Mouse (Mus musculus): Measurements from ENCODE around the gene E130308A19Rik. TPM values are rescaled to one million over a fixed set of nuclear protein-coding genes. Genes with fewer than 3 reads are reported as not detected.

The E130308A19Rik gene
- polyA plus RNA-seq, 1 experiment from 2014 or later, result 24.1 TPM

DNA sequence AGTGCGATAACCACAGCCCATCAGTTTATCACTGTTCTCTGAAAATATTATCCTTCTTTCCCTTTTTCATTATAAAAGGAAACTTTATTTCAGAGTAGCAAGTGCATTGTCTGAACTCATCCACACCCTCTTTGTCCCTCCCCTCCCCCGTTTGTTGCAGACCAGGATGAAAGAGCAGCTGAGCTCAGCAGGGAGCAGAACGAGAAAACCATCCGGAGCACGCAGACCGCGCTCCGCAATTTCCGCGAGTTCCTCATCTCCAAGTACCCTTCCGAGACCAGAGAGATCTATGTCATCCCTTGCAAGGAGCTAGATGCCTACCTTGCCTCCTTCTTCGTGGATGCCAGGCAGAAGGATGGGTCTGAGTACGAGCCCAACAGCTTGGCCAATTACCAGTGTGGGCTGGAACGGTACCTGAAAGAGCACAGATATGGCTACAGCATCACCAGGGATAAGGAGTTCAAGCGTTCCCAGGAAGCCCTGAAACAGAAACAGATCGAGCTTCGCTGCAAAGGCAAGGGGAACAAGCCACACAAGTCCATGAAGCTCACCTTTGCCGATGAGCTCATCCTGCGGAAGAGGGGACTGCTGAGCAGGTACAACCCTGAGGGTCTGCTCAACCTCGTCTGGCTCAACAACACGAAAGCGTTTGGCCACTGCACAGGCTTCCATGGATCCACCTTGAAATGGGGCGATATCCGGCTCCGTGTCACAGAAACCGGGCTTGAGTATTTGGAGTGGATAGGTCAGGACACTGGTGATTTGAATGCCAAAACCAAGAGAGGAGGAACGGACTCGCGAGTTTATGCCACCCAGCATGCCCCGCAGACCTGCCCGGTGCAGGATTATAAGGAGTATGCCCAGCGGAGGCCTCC is 93.7 kb downstream of the E130308A19Rik start:
- Histone ChIP-seq H3K27me3 (replicated peaks; ENCODE audit: control insufficient read depth, insufficient read depth, low read length) (no peaks in the 10 kb centered on the region), H3K4me2 (ENCODE audit: low read length) (no peak overlapping the region), H3K27ac (ENCODE audit: low read depth) (no peak overlapping the region), H3K9me3 (ENCODE audit: control insufficient read depth, low read length) (no peaks in the 10 kb centered on the region), H3K36me3 (ENCODE audit: control insufficient read depth, insufficient read depth, low read length) (peaks cover 9% of the 10 kb centered on the region; the same call in 1 of the 2 replicates), H3K4me3 (ENCODE audit: low read depth, low read length) (no peak overlapping the region), H3K4me1 (replicated peaks; ENCODE audit: control insufficient read depth, insufficient read depth, low read length) (no peaks in the 10 kb centered on the region), H3K9ac (ENCODE audit: low read length) (no peak overlapping the region)
- no peak for DNase-seq (ENCODE audit: low spot score)
- 90% methylated on average over 32 of the region's 32 CpGs for WGBS
- no peak for ATAC-seq (replicated peaks; ENCODE audit: low FRiP score, low TSS enrichment, low read depth)

- Histone ChIP-seq H3K27ac (ENCODE audit: low read depth) (no peak overlapping the region), H3K9me3 (ENCODE audit: control insufficient read depth, low read length) (no peaks in the 10 kb centered on the region), H3K4me2 (ENCODE audit: low read length) (no peak overlapping the region), H3K36me3 (ENCODE audit: control insufficient read depth, insufficient read depth, low read length) (peaks cover 9% of the 10 kb centered on the region; the same call in 1 of the 2 replicates), H3K9ac (ENCODE audit: low read length) (no peak overlapping the region), H3K4me3 (ENCODE audit: low read depth, low read length) (no peak overlapping the region), H3K27me3 (replicated peaks; ENCODE audit: control insufficient read depth, insufficient read depth, low read length) (no peaks in the 10 kb centered on the region), H3K4me1 (replicated peaks; ENCODE audit: control insufficient read depth, insufficient read depth, low read length) (no peaks in the 10 kb centered on the region)
- no peak for ATAC-seq (replicated peaks; ENCODE audit: low FRiP score, low TSS enrichment, low read depth)
- 95% methylated on average over 3 of the region's 3 CpGs for WGBS
- no peak for DNase-seq (ENCODE audit: low spot score)
These were observed 95.8 kb downstream of the E130308A19Rik start for GRCm38 (mm10) chr4:59721811-59722210.

- no peak for ATAC-seq (replicated peaks; ENCODE audit: low FRiP score, low TSS enrichment, low read depth)
These were observed 99.6 kb downstream of the E130308A19Rik start for GRCm38 (mm10) chr4:59725579-59725978.

DNA sequence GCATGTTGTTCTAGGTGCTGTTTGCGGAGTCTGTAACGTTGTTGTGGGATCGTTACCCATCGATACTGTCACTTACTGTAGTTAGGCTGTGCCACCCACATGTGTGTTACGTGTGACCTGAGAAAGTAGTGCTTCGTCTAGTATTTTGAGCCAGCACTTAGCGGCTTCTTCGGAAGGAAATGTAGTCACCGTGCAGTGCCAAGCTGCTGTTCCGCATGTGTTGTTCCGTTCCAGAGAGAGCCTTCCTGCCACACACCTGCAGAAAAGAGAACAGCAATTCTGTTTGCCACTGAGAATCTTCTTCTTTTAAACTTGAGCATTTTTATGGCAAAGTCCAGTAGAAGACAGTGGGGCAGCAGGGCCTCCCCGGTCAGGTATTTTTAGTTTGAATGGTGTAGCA is 100.5 kb downstream of the E130308A19Rik start:
- Histone ChIP-seq H3K27ac (ENCODE audit: low read depth) (no peak overlapping the region), H3K36me3 (ENCODE audit: control insufficient read depth, insufficient read depth, low read length) (no peaks in the 10 kb centered on the region), H3K9me3 (ENCODE audit: control insufficient read depth, low read length) (no peaks in the 10 kb centered on the region), H3K4me1 (replicated peaks; ENCODE audit: control insufficient read depth, insufficient read depth, low read length) (no peaks in the 10 kb centered on the region), H3K9ac (ENCODE audit: low read length) (no peak overlapping the region), H3K4me3 (ENCODE audit: low read depth, low read length) (no peak overlapping the region), H3K27me3 (replicated peaks; ENCODE audit: control insufficient read depth, insufficient read depth, low read length) (no peaks in the 10 kb centered on the region), H3K4me2 (ENCODE audit: low read length) (no peak overlapping the region)
- DNase-seq (ENCODE audit: low spot score) (no peak), ATAC-seq (replicated peaks; ENCODE audit: low FRiP score, low TSS enrichment, low read depth) (no peak)
- 93% methylated on average over 12 of the region's 12 CpGs for WGBS

More at GRCm38 (mm10) chr4:59725579-59725978, 99.6 kb downstream of the E130308A19Rik start:
- no peak for DNase-seq (ENCODE audit: low spot score)
- Histone ChIP-seq H3K36me3 (ENCODE audit: control insufficient read depth, insufficient read depth, low read length) (no peaks in the 10 kb centered on the region), H3K4me3 (ENCODE audit: low read depth, low read length) (no peak overlapping the region), H3K27me3 (replicated peaks; ENCODE audit: control insufficient read depth, insufficient read depth, low read length) (no peaks in the 10 kb centered on the region), H3K4me1 (replicated peaks; ENCODE audit: control insufficient read depth, insufficient read depth, low read length) (no peaks in the 10 kb centered on the region), H3K27ac (ENCODE audit: low read depth) (no peak overlapping the region), H3K4me2 (ENCODE audit: low read length) (no peak overlapping the region), H3K9ac (ENCODE audit: low read length) (no peak overlapping the region), H3K9me3 (ENCODE audit: control insufficient read depth, low read length) (no peaks in the 10 kb centered on the region)
- 76% methylated on average over 4 of the region's 4 CpGs for WGBS

- Histone ChIP-seq H3K36me3 (ENCODE audit: control insufficient read depth, insufficient read depth, low read length) (no peaks in the 10 kb centered on the region), H3K4me3 (ENCODE audit: low read depth, low read length) (no peak overlapping the region), H3K9ac (ENCODE audit: low read length) (no peak overlapping the region), H3K4me1 (replicated peaks; ENCODE audit: control insufficient read depth, insufficient read depth, low read length) (no peaks in the 10 kb centered on the region), H3K4me2 (ENCODE audit: low read length) (no peak overlapping the region), H3K27me3 (replicated peaks; ENCODE audit: control insufficient read depth, insufficient read depth, low read length) (no peaks in the 10 kb centered on the region), H3K9me3 (ENCODE audit: control insufficient read depth, low read length) (no peaks in the 10 kb centered on the region), H3K27ac (ENCODE audit: low read depth) (no peak overlapping the region)
- WGBS, result 76% methylated on average over 5 of the region's 5 CpGs
- DNase-seq (ENCODE audit: low spot score) (no peak), ATAC-seq (replicated peaks; ENCODE audit: low FRiP score, low TSS enrichment, low read depth) (no peak)
These were observed 101.3 kb downstream of the E130308A19Rik start for GRCm38 (mm10) chr4:59727187-59727877.

GRCm38 (mm10) chr4:59727878-59728261 is 101.9 kb downstream of the E130308A19Rik start:
- H3K4me3 ChIP-seq (ENCODE audit: low read depth, low read length), result no peak overlapping the region
- ATAC-seq (replicated peaks; ENCODE audit: low FRiP score, low TSS enrichment, low read depth) (no peak), DNase-seq (ENCODE audit: low spot score) (no peak)
- no peak overlapping the region for H3K27ac ChIP-seq (ENCODE audit: low read depth)
- no peaks in the 10 kb centered on the region for H3K36me3 ChIP-seq (ENCODE audit: control insufficient read depth, insufficient read depth, low read length)
- H3K9me3 ChIP-seq (ENCODE audit: control insufficient read depth, low read length), result no peaks in the 10 kb centered on the region
- H3K27me3 ChIP-seq (replicated peaks; ENCODE audit: control insufficient read depth, insufficient read depth, low read length), result no peaks in the 10 kb centered on the region
- H3K9ac ChIP-seq (ENCODE audit: low read length), result no peak overlapping the region
- H3K4me2 ChIP-seq (ENCODE audit: low read length), result no peak overlapping the region
- WGBS, result 75% methylated on average over 9 of the region's 9 CpGs
- no peaks in the 10 kb centered on the region for H3K4me1 ChIP-seq (replicated peaks; ENCODE audit: control insufficient read depth, insufficient read depth, low read length)

DNA sequence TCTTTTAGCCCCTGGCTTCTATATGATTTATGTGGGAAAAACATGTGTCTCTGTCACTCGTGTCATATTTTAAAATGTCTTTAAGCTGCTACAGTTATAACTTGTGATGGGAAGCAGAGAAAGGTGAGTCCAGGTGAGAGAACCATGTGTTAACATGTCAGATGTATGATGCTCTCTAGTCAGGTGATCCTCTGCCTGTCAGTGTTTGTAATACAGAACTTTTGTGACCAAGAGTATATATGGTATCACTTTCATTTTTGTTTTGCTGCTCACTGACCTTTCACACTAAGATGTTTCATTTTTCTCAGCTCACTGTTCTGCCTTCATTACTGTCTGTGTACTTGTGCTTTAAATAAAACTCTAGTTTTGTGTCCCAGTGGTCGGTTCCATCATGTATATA is 102.8 kb downstream of the E130308A19Rik start:
- no peak overlapping the region for H3K9ac ChIP-seq (ENCODE audit: low read length)
- no peaks in the 10 kb centered on the region for H3K4me1 ChIP-seq (replicated peaks; ENCODE audit: control insufficient read depth, insufficient read depth, low read length)
- no peak overlapping the region for H3K27ac ChIP-seq (ENCODE audit: low read depth)
- DNase-seq (ENCODE audit: low spot score) (no peak), ATAC-seq (replicated peaks; ENCODE audit: low FRiP score, low TSS enrichment, low read depth) (no peak)
- no peak overlapping the region for H3K4me3 ChIP-seq (ENCODE audit: low read depth, low read length)
- no peak overlapping the region for H3K4me2 ChIP-seq (ENCODE audit: low read length)
- no peaks in the 10 kb centered on the region for H3K9me3 ChIP-seq (ENCODE audit: control insufficient read depth, low read length)
- no peaks in the 10 kb centered on the region for H3K36me3 ChIP-seq (ENCODE audit: control insufficient read depth, insufficient read depth, low read length)
- H3K27me3 ChIP-seq (replicated peaks; ENCODE audit: control insufficient read depth, insufficient read depth, low read length), result no peaks in the 10 kb centered on the region
- 85% methylated on average over 2 of the region's 2 CpGs for WGBS

- no peak overlapping the region for H3K4me2 ChIP-seq (ENCODE audit: low read length)
- no peak overlapping the region for H3K4me3 ChIP-seq (ENCODE audit: low read depth, low read length)
- DNase-seq (ENCODE audit: low spot score) (no peak), ATAC-seq (replicated peaks; ENCODE audit: low FRiP score, low TSS enrichment, low read depth) (no peak)
- no peaks in the 10 kb centered on the region for H3K4me1 ChIP-seq (replicated peaks; ENCODE audit: control insufficient read depth, insufficient read depth, low read length)
- H3K36me3 ChIP-seq (ENCODE audit: control insufficient read depth, insufficient read depth, low read length), result no peaks in the 10 kb centered on the region
- no peaks in the 10 kb centered on the region for H3K27me3 ChIP-seq (replicated peaks; ENCODE audit: control insufficient read depth, insufficient read depth, low read length)
- H3K27ac ChIP-seq (ENCODE audit: low read depth), result no peak overlapping the region
- 94% methylated on average over 7 of the region's 7 CpGs for WGBS
- no peak overlapping the region for H3K9ac ChIP-seq (ENCODE audit: low read length)
- no peaks in the 10 kb centered on the region for H3K9me3 ChIP-seq (ENCODE audit: control insufficient read depth, low read length)
These were observed 105.5 kb downstream of the E130308A19Rik start for GRCm38 (mm10) chr4:59731544-59731943.

All from intestine, embryonic 14.5 days (tissue).